Mouse (Mus musculus) limb, embryonic 10.5 days (tissue): ENCODE measurements at regions not wholly inside any gene's neighbourhood (a gene's known extent, or its start where the extent isn't known, plus 50 kb on each side); places are given as distances from the start of the nearest gene placed in this dataset.

Source experiments
- DNase-seq: peaks from one replicate; pipeline ENCODE4 v3.0.0-alpha.2; 2017; ENCODE audit warnings: low spot score
- H3K27ac ChIP-seq: fragments of 300-500 bp; sonication (generic); 2 replicates; pipeline ENCODE4 v1.5.1; 2016; ENCODE audit warnings: mild to moderate bottlenecking
- H3K27me3 ChIP-seq: fragments of 300-500 bp; sonication (generic); 2 replicates; pipeline ENCODE4 v1.6.1; 2016; ENCODE audit warnings: low read depth, mild to moderate bottlenecking; ENCODE audit not compliant: poor library complexity, severe bottlenecking
- H3K36me3 ChIP-seq: fragments of 300-500 bp; sonication (generic); 2 replicates; pipeline ENCODE4 v1.6.1; 2016; ENCODE audit warnings: mild to moderate bottlenecking, moderate library complexity
- H3K4me1 ChIP-seq: fragments of 300-500 bp; sonication (generic); 2 replicates; pipeline ENCODE4 v1.6.1; 2016
- H3K4me3 ChIP-seq: fragments of 300-500 bp; sonication (generic); 2 replicates; pipeline ENCODE4 v1.5.1; 2016; ENCODE audit warnings: mild to moderate bottlenecking, moderate library complexity
- H3K9me3 ChIP-seq: fragments of 300-500 bp; sonication (generic); replicated peaks from 2 replicates; pipeline ENCODE4 v1.6.1; 2016; ENCODE audit warnings: mild to moderate bottlenecking
- WGBS: fragments of 180-500 bp; shearing (Covaris S2); methylation state at CpG from one replicate; pipeline ENCODE4 v1.1.7; 2016; 5-methylcytosine and 5-hydroxymethylcytosine counted together

- no peak overlapping the region for H3K27ac ChIP-seq
- H3K4me3 ChIP-seq = no peak overlapping the region
- DNase-seq = no peak
- no peaks in the 10 kb centered on the region for H3K36me3 ChIP-seq
- H3K9me3 ChIP-seq = no peaks in the 10 kb centered on the region
- no peaks in the 10 kb centered on the region for H3K27me3 ChIP-seq
- H3K4me1 ChIP-seq = no peaks in the 10 kb centered on the region
These were observed 874.1 kb upstream of the Gje1 start for GRCm38 (mm10) chr10:15592161-15592560.

GRCm38 (mm10) chr10:15586081-15586480, 868.1 kb upstream of the Gje1 start:
- DNase-seq = no peak
- 73% methylated on average over 6 of the region's 6 CpGs for WGBS

GRCm38 (mm10) chr10:15564119-15564518, 846.1 kb upstream of the Gje1 start:
- H3K9me3 ChIP-seq = no peaks in the 10 kb centered on the region
- no peak overlapping the region for H3K4me3 ChIP-seq
- no peak for DNase-seq
- H3K27ac ChIP-seq = no peak overlapping the region
- H3K27me3 ChIP-seq = no peaks in the 10 kb centered on the region
- no peaks in the 10 kb centered on the region for H3K36me3 ChIP-seq
- H3K4me1 ChIP-seq = no peaks in the 10 kb centered on the region

More at GRCm38 (mm10) chr10:15586081-15586480, 868.1 kb upstream of the Gje1 start:
- H3K4me3 ChIP-seq = no peak overlapping the region
- no peaks in the 10 kb centered on the region for H3K9me3 ChIP-seq
- H3K27me3 ChIP-seq = no peaks in the 10 kb centered on the region
- no peaks in the 10 kb centered on the region for H3K36me3 ChIP-seq
- H3K27ac ChIP-seq = no peak overlapping the region
- no peaks in the 10 kb centered on the region for H3K4me1 ChIP-seq

GRCm38 (mm10) chr10:15553407-15554064, 835.5 kb upstream of the Gje1 start:
- H3K36me3 ChIP-seq = no peaks in the 10 kb centered on the region
- H3K27me3 ChIP-seq = no peaks in the 10 kb centered on the region
- H3K27ac ChIP-seq = 0 out of 2 replicates have a peak overlapping the region, but pooled peaks have one; percentile 17
- peaks cover 11% of the 10 kb centered on the region for H3K4me1 ChIP-seq
- H3K4me3 ChIP-seq = no peak overlapping the region
- no peaks in the 10 kb centered on the region for H3K9me3 ChIP-seq
- WGBS = 38% methylated on average over 3 of the region's 3 CpGs
- DNase-seq = peak; percentile 30

GRCm38 (mm10) chr10:15541797-15542350, 823.9 kb upstream of the Gje1 start:
- H3K36me3 ChIP-seq = no peaks in the 10 kb centered on the region
- no peaks in the 10 kb centered on the region for H3K4me1 ChIP-seq
- H3K27ac ChIP-seq = no peak overlapping the region
- WGBS = 69% methylated on average over 2 of the region's 2 CpGs
- H3K9me3 ChIP-seq = no peaks in the 10 kb centered on the region
- H3K4me3 ChIP-seq = no peak overlapping the region
- DNase-seq = no peak
- H3K27me3 ChIP-seq = no peaks in the 10 kb centered on the region

GRCm38 (mm10) chr10:15540780-15541426, 822.9 kb upstream of the Gje1 start:
- H3K27me3 ChIP-seq = no peaks in the 10 kb centered on the region

GRCm38 (mm10) chr10:15536053-15536452, 818.0 kb upstream of the Gje1 start:
- H3K4me3 ChIP-seq = no peak overlapping the region
- H3K27ac ChIP-seq = no peak overlapping the region
- no peaks in the 10 kb centered on the region for H3K4me1 ChIP-seq
- DNase-seq = no peak
- H3K36me3 ChIP-seq = no peaks in the 10 kb centered on the region
- no peaks in the 10 kb centered on the region for H3K27me3 ChIP-seq
- H3K9me3 ChIP-seq = no peaks in the 10 kb centered on the region
- WGBS = 85% methylated on average over 2 of the region's 2 CpGs

More at GRCm38 (mm10) chr10:15540780-15541426, 822.9 kb upstream of the Gje1 start:
- whole genome bisulfite sequencing = 90% methylated on average over 4 of the region's 4 CpGs
- no peak overlapping the region for H3K4me3 ChIP-seq
- no peaks in the 10 kb centered on the region for H3K9me3 ChIP-seq
- H3K36me3 ChIP-seq = no peaks in the 10 kb centered on the region
- H3K4me1 ChIP-seq = no peaks in the 10 kb centered on the region
- DNase-seq = no peak
- H3K27ac ChIP-seq = no peak overlapping the region

- no peaks in the 10 kb centered on the region for H3K9me3 ChIP-seq
- no peak overlapping the region for H3K27ac ChIP-seq
- DNase-seq = no peak
- no peaks in the 10 kb centered on the region for H3K27me3 ChIP-seq
- H3K4me1 ChIP-seq = no peaks in the 10 kb centered on the region
- H3K36me3 ChIP-seq = no peaks in the 10 kb centered on the region
- H3K4me3 ChIP-seq = no peak overlapping the region
- 93% methylated on average over 2 of the region's 2 CpGs for WGBS
These were observed 769.4 kb upstream of the Gje1 start for GRCm38 (mm10) chr10:15487367-15487766.

GRCm38 (mm10) chr10:15443281-15443680, 725.3 kb upstream of the Gje1 start:
- Histone ChIP-seq H3K27me3 (no peaks in the 10 kb centered on the region), H3K4me3 (no peak overlapping the region), H3K36me3 (no peaks in the 10 kb centered on the region), H3K27ac (no peak overlapping the region), H3K4me1 (no peaks in the 10 kb centered on the region), H3K9me3 (no peaks in the 10 kb centered on the region)
- 78% methylated on average over 2 of the region's 2 CpGs for WGBS
- no peak for DNase-seq

- Histone ChIP-seq H3K27ac (no peak overlapping the region), H3K36me3 (no peaks in the 10 kb centered on the region), H3K4me1 (no peaks in the 10 kb centered on the region), H3K9me3 (no peaks in the 10 kb centered on the region), H3K27me3 (no peaks in the 10 kb centered on the region), H3K4me3 (no peak overlapping the region)
- no peak for DNase-seq
- 91% methylated on average over 1 of the region's 1 CpGs for WGBS
These were observed 723.2 kb upstream of the Gje1 start for GRCm38 (mm10) chr10:15441216-15441615.

GRCm38 (mm10) chr10:15426746-15427145, 708.7 kb upstream of the Gje1 start:
- H3K36me3 ChIP-seq = no peaks in the 10 kb centered on the region
- H3K27me3 ChIP-seq = no peaks in the 10 kb centered on the region
- H3K4me1 ChIP-seq = no peaks in the 10 kb centered on the region
- 82% methylated on average over 2 of the region's 2 CpGs for WGBS
- H3K9me3 ChIP-seq = no peaks in the 10 kb centered on the region
- no peak overlapping the region for H3K27ac ChIP-seq
- no peak overlapping the region for H3K4me3 ChIP-seq
- no peak for DNase-seq

- no peaks in the 10 kb centered on the region for H3K9me3 ChIP-seq
- H3K4me3 ChIP-seq = no peak overlapping the region
- H3K36me3 ChIP-seq = no peaks in the 10 kb centered on the region
- no peaks in the 10 kb centered on the region for H3K4me1 ChIP-seq
- no peak for DNase-seq
- H3K27me3 ChIP-seq = no peaks in the 10 kb centered on the region
- H3K27ac ChIP-seq = no peak overlapping the region
- WGBS = 60% methylated on average over 2 of the region's 2 CpGs
These were observed 688.2 kb upstream of the Gje1 start for GRCm38 (mm10) chr10:15406211-15406610.

GRCm38 (mm10) chr10:15405706-15406105, 687.7 kb upstream of the Gje1 start:
- 39% methylated on average over 3 of the region's 3 CpGs for WGBS
- H3K9me3 ChIP-seq = no peaks in the 10 kb centered on the region
- H3K4me1 ChIP-seq = no peaks in the 10 kb centered on the region
- H3K4me3 ChIP-seq = no peak overlapping the region
- H3K27me3 ChIP-seq = no peaks in the 10 kb centered on the region
- no peaks in the 10 kb centered on the region for H3K36me3 ChIP-seq
- H3K27ac ChIP-seq = no peak overlapping the region
- DNase-seq = no peak
